Mouse (Mus musculus) c-Kit-positive CD71-positive TER-119-negative erythroid progenitor cells, embryonic 14.5 days (primary cell): ENCODE data around the gene Igfl3.

Source experiments
- DNase-seq: peaks from one replicate; pipeline ENCODE4 v3.0.0-alpha.2; 2013; ENCODE audit warnings: low read depth

Gene Igfl3

GRCm38 (mm10) chr7:18176194-18176593 lies at the start of gene Igfl3:
Gene Igfl3 (plus strand): TSS chr7:18176494.
- no peak for DNase-seq

DNA sequence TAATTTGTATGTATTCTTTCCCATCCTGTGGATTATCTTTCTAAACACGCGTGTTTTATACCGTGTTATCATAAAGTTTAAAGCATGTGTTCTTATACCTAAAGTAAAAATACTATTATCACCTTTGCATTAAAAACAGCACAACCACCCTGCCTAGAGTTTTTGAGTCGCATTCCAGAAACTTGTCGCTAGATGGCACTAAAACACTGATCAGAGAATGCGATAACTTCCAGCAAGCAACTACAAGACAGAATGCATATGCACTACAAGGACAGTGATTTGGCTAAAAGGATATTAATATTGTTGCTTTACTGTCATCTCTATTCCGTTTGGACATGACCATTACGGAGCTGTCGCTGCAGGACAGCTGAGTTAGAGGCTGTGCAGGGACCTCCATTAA lies 34.6 kb downstream of the Igfl3 start:
- no peak for DNase-seq

GRCm38 (mm10) chr7:18214699-18215098 lies 38.4 kb downstream of the Igfl3 start:
- no peak for DNase-seq
